Mouse (Mus musculus): ENCODE data around the gene Cstf3. TPM values are rescaled to one million over a fixed set of nuclear protein-coding genes. Genes with fewer than 3 reads are reported as not detected.

Cstf3 gene
- total RNA-seq, 2 experiments from 2014 or later, result 30.7 to 53.6 TPM

- ATAC-seq (replicated peaks; ENCODE audit: low FRiP score, low TSS enrichment, poor library complexity, severe bottlenecking), result no peak
Observed at GRCm38 (mm10) chr2:104703158-104703557, 112.8 kb downstream of the Cstf3 start.

GRCm38 (mm10) chr2:104704355-104704754, 114.0 kb downstream of the Cstf3 start:
- ATAC-seq (replicated peaks; ENCODE audit: low FRiP score, low TSS enrichment, poor library complexity, severe bottlenecking), result no peak

GRCm38 (mm10) chr2:104709786-104710337, 119.5 kb downstream of the Cstf3 start:
- no peak for ATAC-seq (replicated peaks; ENCODE audit: low FRiP score, low TSS enrichment, poor library complexity, severe bottlenecking)

- ATAC-seq (replicated peaks; ENCODE audit: low FRiP score, low TSS enrichment, poor library complexity, severe bottlenecking), result no peak
Observed at GRCm38 (mm10) chr2:104710670-104711370, 120.5 kb downstream of the Cstf3 start.

GRCm38 (mm10) chr2:104711585-104712485, 121.5 kb downstream of the Cstf3 start, which contains the start of gene Tcp11l1:
Gene Tcp11l1 (minus strand): TSS chr2:104712169.
- ATAC-seq (replicated peaks; ENCODE audit: low FRiP score, low TSS enrichment, poor library complexity, severe bottlenecking), result peak; percentile 71

- no peak; the same call in 1 of the 2 replicates for ATAC-seq (replicated peaks; ENCODE audit: low FRiP score, low TSS enrichment, poor library complexity, severe bottlenecking)
Observed at GRCm38 (mm10) chr2:104712486-104712809, 122.1 kb downstream of the Cstf3 start.

- no peak for ATAC-seq (replicated peaks; ENCODE audit: low FRiP score, low TSS enrichment, poor library complexity, severe bottlenecking)
Observed at GRCm38 (mm10) chr2:104714254-104714691, 124.0 kb downstream of the Cstf3 start.

Other genes with a start within 250 kb of the Cstf3 start
- gene D430041D05Rik, start 179.5 kb upstream of the Cstf3 start, total RNA-seq (2014; fragmentation: Nextera tagmentation), result not detected in 2 replicates
- gene D430041D05Rik, start 179.5 kb upstream of the Cstf3 start, total RNA-seq (2017), result not detected in 2 replicates
- gene Hipk3, start 96.1 kb upstream of the Cstf3 start, total RNA-seq (2014; fragmentation: Nextera tagmentation), result 23.9 and 32.3 TPM in 2 replicates
- gene Hipk3, start 96.1 kb upstream of the Cstf3 start, total RNA-seq (2017), result 23.5 and 29.3 TPM in 2 replicates
- 2.3 and 3.0 TPM in 2 replicates for gene Tcp11l1, start 121.6 kb downstream of the Cstf3 start, total RNA-seq (2014; fragmentation: Nextera tagmentation)
- 0.99 and 2.7 TPM in 2 replicates for gene Tcp11l1, start 121.6 kb downstream of the Cstf3 start, total RNA-seq (2017)
- gene Pin1rt1, start 125.9 kb downstream of the Cstf3 start, total RNA-seq (2014; fragmentation: Nextera tagmentation), result not detected in 2 replicates
- gene Pin1rt1, start 125.9 kb downstream of the Cstf3 start, total RNA-seq (2017), result not detected in 2 replicates
- not detected in 2 replicates for gene Depdc7, start 152.4 kb downstream of the Cstf3 start, total RNA-seq (2014; fragmentation: Nextera tagmentation)
- 0.84 TPM in 1 of 2 replicates, not detected in the other for gene Depdc7, start 152.4 kb downstream of the Cstf3 start, total RNA-seq (2017)
- gene Qser1, start 226.2 kb downstream of the Cstf3 start, total RNA-seq (2014; fragmentation: Nextera tagmentation), result 23.7 and 28.0 TPM in 2 replicates
- 3.8 and 12.6 TPM in 2 replicates for gene Qser1, start 226.2 kb downstream of the Cstf3 start, total RNA-seq (2017)

Measured in megakaryocyte-erythroid progenitor cell, adult 5-6 weeks (primary cell).